Mouse (Mus musculus) liver, postnatal 0 days (tissue): ENCODE measurements around the gene Ccnjl.

ENCODE experiments used
- CTCF ChIP-seq: sonication (generic); IDR thresholded peaks from 2 replicates; pipeline ENCODE4 v1.5.1; 2016; ENCODE audit warnings: antibody characterized with exemption, low read depth
- EP300 ChIP-seq: IDR thresholded peaks from 2 replicates; pipeline ENCODE4 v1.6.1; 2016; ENCODE audit warnings: antibody characterized with exemption, low read depth, mild to moderate bottlenecking

DNA sequence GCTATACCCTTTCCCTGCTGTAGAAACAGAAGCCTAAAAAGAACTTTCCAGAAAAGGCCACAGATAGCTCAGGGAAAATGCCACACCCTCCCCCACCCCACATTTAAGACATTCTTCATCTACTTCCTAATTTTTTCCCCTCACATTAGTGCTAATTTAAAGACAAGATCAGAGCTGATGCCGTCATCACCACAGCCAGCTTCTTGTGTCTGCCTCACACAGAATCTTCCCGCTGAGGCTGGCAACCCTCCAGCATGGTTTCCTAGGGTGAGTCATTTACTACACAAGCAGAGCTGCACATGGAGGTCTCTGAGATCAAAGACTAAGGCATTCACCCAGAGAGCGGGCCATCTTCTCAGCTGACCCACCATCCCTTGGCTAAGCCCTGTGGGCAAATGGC lies 33.1 kb upstream of the Ccnjl start:
- TF ChIP-seq CTCF = no peak
- TF ChIP-seq EP300 = no peak
